Mouse (Mus musculus): ENCODE data around the gene Mllt10. TPM values are rescaled to one million over a fixed set of nuclear protein-coding genes. Genes with fewer than 3 reads are reported as not detected.
A peak's percentile ranks its signal among the peaks of the same experiment; 100 is the strongest.

Gene Mllt10
- polyA plus RNA-seq, 1 experiment from 2014 or later: 36.4 TPM

DNA sequence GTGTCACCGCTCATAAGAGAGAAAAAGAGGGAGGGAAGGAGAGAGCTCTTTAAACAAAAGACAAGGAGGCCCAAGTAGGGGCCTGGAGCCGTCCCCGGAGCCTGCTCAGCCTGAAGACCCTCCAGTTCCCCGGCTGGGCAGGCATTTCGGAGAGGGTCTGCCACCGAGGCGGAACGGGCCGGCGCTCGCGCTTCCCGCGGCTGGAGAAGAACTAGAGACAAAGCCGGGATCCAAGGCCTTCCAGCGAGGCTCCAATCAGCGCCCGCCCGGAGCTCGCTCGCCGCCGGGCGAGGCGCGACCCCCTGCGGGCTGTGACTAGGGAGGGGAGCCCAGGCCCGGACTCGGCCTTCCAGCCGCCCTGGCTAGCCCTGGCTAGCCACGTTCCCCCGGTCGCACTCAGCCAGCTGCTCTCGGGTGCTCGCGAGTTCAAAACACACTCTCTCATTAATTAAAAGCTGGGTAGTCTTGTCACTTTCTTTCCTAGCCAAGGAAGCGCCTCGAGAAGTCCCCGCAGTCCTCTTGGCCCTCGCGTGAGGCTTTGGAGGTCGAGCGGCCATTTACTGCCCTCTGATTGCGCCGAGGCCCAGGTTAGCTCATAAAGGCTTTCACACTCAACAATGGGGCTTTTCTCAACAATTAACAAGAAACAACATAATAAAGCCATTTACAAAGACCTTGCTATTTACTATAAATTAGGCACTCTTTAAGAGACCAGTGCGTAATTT, 15.3 kb upstream of the Mllt10 start:
- H3K27ac ChIP-seq (ENCODE audit: low read depth, low read length): peak overlapping the region; percentile 70
- 0 out of 2 replicates have a peak, but pooled peaks have one; percentile 58 for ATAC-seq (replicated peaks; ENCODE audit: insufficient number of reproducible peaks, low FRiP score, low TSS enrichment)
- WGBS (ENCODE audit: insufficient replicate concordance): 7% methylated on average over 46 of the region's 46 CpGs
- peak overlapping the region; percentile 42 for H3K4me3 ChIP-seq (ENCODE audit: low read depth, low read length)
- H3K4me1 ChIP-seq (ENCODE audit: control insufficient read depth, insufficient read depth, low read length): peaks cover 51% of the 10 kb centered on the region
- H3K27me3 ChIP-seq (ENCODE audit: control insufficient read depth, insufficient read depth, low read length): no peaks in the 10 kb centered on the region
- H3K36me3 ChIP-seq (ENCODE audit: control insufficient read depth, insufficient read depth, low read length): no peaks in the 10 kb centered on the region
- peak overlapping the region; percentile 88 for H3K9ac ChIP-seq (ENCODE audit: low read depth, low read length)
- H3K4me2 ChIP-seq: peak overlapping the region; percentile 81
- H3K9me3 ChIP-seq (replicated peaks; ENCODE audit: control insufficient read depth, low read length): no peaks in the 10 kb centered on the region

DNA sequence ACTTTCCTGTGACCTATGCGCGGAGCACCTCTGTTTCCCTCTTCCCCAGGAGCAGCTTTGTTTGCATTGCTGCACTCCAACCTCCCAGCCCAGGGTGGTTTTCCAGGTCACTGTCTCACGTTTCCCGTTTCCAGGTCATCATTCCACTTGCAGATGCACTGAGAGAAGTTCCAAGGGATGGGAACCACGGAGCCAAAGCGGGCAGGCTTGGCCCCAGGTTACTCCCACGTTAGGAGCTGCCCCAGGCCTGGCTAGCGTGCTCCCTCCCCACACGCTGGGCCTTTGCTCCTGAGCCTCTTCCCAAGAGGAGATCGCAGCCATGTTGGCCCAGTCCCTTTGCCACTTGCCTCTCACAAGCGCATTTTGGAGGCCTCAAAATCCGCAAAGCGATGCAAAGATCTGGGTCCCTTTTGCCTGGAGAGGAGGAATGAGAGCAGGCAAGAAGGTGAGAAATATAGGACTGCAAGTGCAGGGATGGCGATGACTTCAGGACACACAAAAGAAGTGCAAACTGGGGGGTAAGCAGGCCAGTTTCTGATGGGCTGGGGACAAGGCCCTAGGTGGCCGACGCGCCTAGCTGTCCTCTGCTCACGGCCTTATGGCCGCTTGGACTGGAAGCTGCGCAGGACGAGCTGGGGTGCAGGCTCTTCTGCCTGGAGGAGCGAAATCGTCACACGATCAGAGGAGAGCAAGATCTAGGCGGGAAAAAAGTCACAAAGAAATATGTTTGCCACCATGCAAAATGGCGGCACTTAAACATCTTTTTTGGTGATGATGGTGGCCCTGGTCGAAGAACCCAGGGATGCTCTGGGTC, 14.5 kb upstream of the Mllt10 start:
- no peaks in the 10 kb centered on the region for H3K27me3 ChIP-seq (ENCODE audit: control insufficient read depth, insufficient read depth, low read length)
- H3K27ac ChIP-seq (ENCODE audit: low read depth, low read length): peak overlapping the region; percentile 70
- WGBS (ENCODE audit: insufficient replicate concordance): 30% methylated on average over 27 of the region's 27 CpGs
- ATAC-seq (replicated peaks; ENCODE audit: insufficient number of reproducible peaks, low FRiP score, low TSS enrichment): peak; percentile 29; the same call in 1 of the 2 replicates
- peaks cover 51% of the 10 kb centered on the region for H3K4me1 ChIP-seq (ENCODE audit: control insufficient read depth, insufficient read depth, low read length)
- peak overlapping the region; percentile 81 for H3K4me2 ChIP-seq
- no peaks in the 10 kb centered on the region for H3K9me3 ChIP-seq (replicated peaks; ENCODE audit: control insufficient read depth, low read length)
- H3K4me3 ChIP-seq (ENCODE audit: low read depth, low read length): peak overlapping the region; percentile 42
- H3K36me3 ChIP-seq (ENCODE audit: control insufficient read depth, insufficient read depth, low read length): no peaks in the 10 kb centered on the region
- H3K9ac ChIP-seq (ENCODE audit: low read depth, low read length): peak overlapping the region; percentile 88

DNA sequence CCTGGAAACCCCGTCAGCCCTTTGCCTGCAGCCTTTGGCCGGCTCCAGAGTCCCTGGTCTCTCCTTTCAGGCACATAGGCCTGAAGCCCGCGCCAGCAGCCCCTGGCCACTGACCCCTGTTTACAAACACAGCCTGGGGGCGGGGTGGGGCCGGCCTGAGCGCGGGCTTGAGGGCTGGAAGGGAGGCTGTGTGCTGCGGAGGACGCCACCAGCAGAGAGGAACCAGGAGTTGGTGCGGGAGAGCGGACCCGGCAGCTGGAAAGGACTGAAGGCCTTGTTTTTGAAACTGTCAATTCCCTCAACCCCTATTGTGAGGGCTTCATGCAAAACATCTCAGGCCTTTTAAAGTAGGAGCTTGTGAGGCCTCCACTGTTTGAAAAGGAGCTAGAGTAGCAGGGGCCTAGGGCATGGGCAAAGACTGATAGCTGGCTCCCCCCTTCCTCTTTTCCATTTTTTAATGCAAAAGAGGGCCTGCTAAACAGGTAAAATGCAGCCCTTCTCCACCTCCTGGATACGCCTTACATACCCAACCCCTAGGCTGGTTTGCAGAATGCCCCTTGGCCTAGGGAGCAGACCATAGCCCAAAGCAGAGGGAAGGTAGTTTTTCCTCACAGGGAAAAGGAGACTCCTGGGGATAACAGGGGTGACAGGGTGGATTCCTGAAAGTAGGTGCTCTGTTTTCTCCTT, 13.7 kb upstream of the Mllt10 start:
- ATAC-seq (replicated peaks; ENCODE audit: insufficient number of reproducible peaks, low FRiP score, low TSS enrichment): peak; percentile 52; the same call in 1 of the 2 replicates
- peak overlapping the region; percentile 42 for H3K4me3 ChIP-seq (ENCODE audit: low read depth, low read length)
- H3K27me3 ChIP-seq (ENCODE audit: control insufficient read depth, insufficient read depth, low read length): no peaks in the 10 kb centered on the region
- no peaks in the 10 kb centered on the region for H3K9me3 ChIP-seq (replicated peaks; ENCODE audit: control insufficient read depth, low read length)
- 13% methylated on average over 14 of the region's 14 CpGs for WGBS (ENCODE audit: insufficient replicate concordance)
- no peaks in the 10 kb centered on the region for H3K36me3 ChIP-seq (ENCODE audit: control insufficient read depth, insufficient read depth, low read length)
- peak overlapping the region; percentile 70 for H3K27ac ChIP-seq (ENCODE audit: low read depth, low read length)
- peak overlapping the region; percentile 81 for H3K4me2 ChIP-seq
- peaks cover 51% of the 10 kb centered on the region for H3K4me1 ChIP-seq (ENCODE audit: control insufficient read depth, insufficient read depth, low read length)
- peak overlapping the region; percentile 88 for H3K9ac ChIP-seq (ENCODE audit: low read depth, low read length)

DNA sequence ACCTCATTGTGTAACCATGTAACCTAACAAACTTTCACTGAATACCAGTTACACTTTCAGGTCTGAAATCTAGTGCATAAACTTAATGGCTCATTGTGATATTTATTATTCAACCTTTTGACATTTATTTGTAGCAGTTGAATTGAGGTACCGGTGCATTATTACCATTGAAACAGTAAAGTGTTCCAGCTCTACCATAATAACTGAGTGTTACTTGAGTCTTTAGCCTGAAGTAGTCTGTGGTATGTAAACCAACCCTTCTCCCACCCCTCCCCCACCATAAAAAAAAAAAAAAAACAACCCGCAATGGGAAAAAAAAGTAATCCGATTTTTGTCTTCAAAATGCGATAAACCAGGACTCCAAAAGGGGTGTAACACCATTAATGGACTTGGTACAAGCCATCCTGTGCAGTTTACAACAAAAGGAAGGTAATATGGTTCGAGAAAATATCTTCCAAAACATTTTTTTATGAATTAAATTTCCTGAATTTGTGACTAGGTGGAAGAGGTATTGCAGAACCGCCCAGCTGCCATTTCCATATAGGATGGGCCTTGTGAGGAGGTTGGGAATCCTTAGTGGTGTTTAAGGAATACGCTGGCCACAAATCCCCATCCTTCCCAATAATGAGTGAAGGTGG, 9.8 kb upstream of the Mllt10 start:
- Histone ChIP-seq H3K36me3 (ENCODE audit: control insufficient read depth, insufficient read depth, low read length) (no peaks in the 10 kb centered on the region), H3K9ac (ENCODE audit: low read depth, low read length) (peak overlapping the region; percentile 100), H3K9me3 (replicated peaks; ENCODE audit: control insufficient read depth, low read length) (no peaks in the 10 kb centered on the region), H3K4me3 (ENCODE audit: low read depth, low read length) (peak overlapping the region; percentile 92), H3K4me1 (ENCODE audit: control insufficient read depth, insufficient read depth, low read length) (peaks cover 33% of the 10 kb centered on the region), H3K4me2 (peak overlapping the region; percentile 95), H3K27ac (ENCODE audit: low read depth, low read length) (peak overlapping the region; percentile 100), H3K27me3 (ENCODE audit: control insufficient read depth, insufficient read depth, low read length) (no peaks in the 10 kb centered on the region)
- 16% methylated on average over 7 of the region's 7 CpGs for WGBS (ENCODE audit: insufficient replicate concordance)
- ATAC-seq (replicated peaks; ENCODE audit: insufficient number of reproducible peaks, low FRiP score, low TSS enrichment): no peak

- ATAC-seq (replicated peaks; ENCODE audit: insufficient number of reproducible peaks, low FRiP score, low TSS enrichment): no peak
- 12% methylated on average over 6 of the region's 6 CpGs for WGBS (ENCODE audit: insufficient replicate concordance)
- Histone ChIP-seq H3K4me1 (ENCODE audit: control insufficient read depth, insufficient read depth, low read length) (peaks cover 28% of the 10 kb centered on the region), H3K9ac (ENCODE audit: low read depth, low read length) (peak overlapping the region; percentile 100), H3K27ac (ENCODE audit: low read depth, low read length) (peak overlapping the region; percentile 100), H3K36me3 (ENCODE audit: control insufficient read depth, insufficient read depth, low read length) (no peaks in the 10 kb centered on the region), H3K9me3 (replicated peaks; ENCODE audit: control insufficient read depth, low read length) (no peaks in the 10 kb centered on the region), H3K4me2 (peak overlapping the region; percentile 95), H3K27me3 (ENCODE audit: control insufficient read depth, insufficient read depth, low read length) (no peaks in the 10 kb centered on the region), H3K4me3 (ENCODE audit: low read depth, low read length) (peak overlapping the region; percentile 92)
These were observed 9.3 kb upstream of the Mllt10 start for GRCm38 (mm10) chr2:18045781-18046181.

- WGBS (ENCODE audit: insufficient replicate concordance): 3% methylated on average over 4 of the region's 4 CpGs
- no peak for ATAC-seq (replicated peaks; ENCODE audit: insufficient number of reproducible peaks, low FRiP score, low TSS enrichment)
These were observed 8.9 kb upstream of the Mllt10 start for GRCm38 (mm10) chr2:18046186-18046585.

DNA sequence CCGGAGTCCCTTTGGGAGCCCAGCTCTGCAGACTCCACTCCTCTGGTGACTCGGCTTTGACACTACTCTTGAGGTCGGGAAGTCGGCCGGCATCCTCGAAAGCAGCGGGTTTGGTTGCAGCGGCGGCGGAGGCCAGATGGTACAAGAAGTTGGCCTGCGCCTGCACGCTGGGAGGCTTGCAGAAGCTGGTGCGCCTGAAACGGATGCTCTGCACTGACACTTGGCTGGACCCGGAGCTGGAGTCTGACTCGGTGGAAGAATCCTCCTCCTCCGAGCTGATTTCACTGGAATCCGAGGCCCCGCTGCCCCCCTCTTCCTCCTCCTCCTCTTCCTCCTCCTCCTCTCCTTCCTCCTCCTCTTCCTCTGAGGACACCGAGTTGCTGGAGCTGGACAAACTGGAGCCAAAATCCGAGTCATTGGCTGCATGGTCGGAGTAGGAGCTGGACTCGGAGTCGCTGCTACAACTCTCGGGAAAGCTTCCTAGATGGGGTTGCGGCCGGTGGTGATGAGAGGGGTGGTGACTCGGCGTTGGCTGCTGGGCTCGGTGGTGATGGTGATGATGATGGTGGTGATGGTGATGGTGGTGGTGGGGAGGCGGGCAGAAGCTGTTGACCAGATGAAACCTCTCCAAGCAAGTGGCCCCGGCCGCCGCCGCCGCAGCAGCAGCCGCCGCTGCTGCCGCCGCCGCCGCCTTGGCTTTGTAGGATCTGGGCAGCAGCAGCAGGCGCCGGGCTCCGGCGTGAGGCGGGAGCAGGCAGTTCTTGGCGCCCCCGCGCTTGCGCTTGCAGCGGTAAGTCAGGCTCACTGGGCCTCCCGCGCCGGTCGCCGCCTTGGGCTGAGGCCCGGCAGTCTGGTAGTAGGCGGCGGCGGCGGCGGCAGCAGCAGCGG, 8.0 kb upstream of the Mllt10 start:
- Histone ChIP-seq H3K4me3 (ENCODE audit: low read depth, low read length) (peak overlapping the region; percentile 92), H3K4me1 (ENCODE audit: control insufficient read depth, insufficient read depth, low read length) (peaks cover 18% of the 10 kb centered on the region), H3K27me3 (ENCODE audit: control insufficient read depth, insufficient read depth, low read length) (no peaks in the 10 kb centered on the region), H3K36me3 (ENCODE audit: control insufficient read depth, insufficient read depth, low read length) (no peaks in the 10 kb centered on the region), H3K4me2 (peak overlapping the region; percentile 95), H3K27ac (ENCODE audit: low read depth, low read length) (peak overlapping the region; percentile 100), H3K9ac (ENCODE audit: low read depth, low read length) (peak overlapping the region; percentile 100), H3K9me3 (replicated peaks; ENCODE audit: control insufficient read depth, low read length) (no peaks in the 10 kb centered on the region)
- ATAC-seq (replicated peaks; ENCODE audit: insufficient number of reproducible peaks, low FRiP score, low TSS enrichment): peak; percentile 44
- under 1% methylated on average over 54 of the region's 64 CpGs for WGBS (ENCODE audit: insufficient replicate concordance)

More at GRCm38 (mm10) chr2:18046186-18046585, 8.9 kb upstream of the Mllt10 start:
- no peaks in the 10 kb centered on the region for H3K36me3 ChIP-seq (ENCODE audit: control insufficient read depth, insufficient read depth, low read length)
- peak overlapping the region; percentile 92 for H3K4me3 ChIP-seq (ENCODE audit: low read depth, low read length)
- peaks cover 24% of the 10 kb centered on the region for H3K4me1 ChIP-seq (ENCODE audit: control insufficient read depth, insufficient read depth, low read length)
- no peaks in the 10 kb centered on the region for H3K27me3 ChIP-seq (ENCODE audit: control insufficient read depth, insufficient read depth, low read length)
- no peaks in the 10 kb centered on the region for H3K9me3 ChIP-seq (replicated peaks; ENCODE audit: control insufficient read depth, low read length)
- peak overlapping the region; percentile 95 for H3K4me2 ChIP-seq
- H3K27ac ChIP-seq (ENCODE audit: low read depth, low read length): peak overlapping the region; percentile 100
- peak overlapping the region; percentile 100 for H3K9ac ChIP-seq (ENCODE audit: low read depth, low read length)

Measured in heart, embryonic 11.5 days (tissue).